Mouse (Mus musculus) neural tube, embryonic 14.5 days (tissue): ENCODE data around the gene Gm11437. TPM values are rescaled to one million over a fixed set of nuclear protein-coding genes. Genes with fewer than 3 reads are reported as not detected.

Experiments used
- ATAC-seq: fragments of 200-750 bp; cut with Nextera tagmentation; 2 replicates; pipeline ENCODE4 v1.8.0; 2017; ENCODE audit warnings: low read depth, mild to moderate bottlenecking, moderate TSS enrichment, moderate library complexity
- H3K27ac ChIP-seq: fragments of 300-500 bp; sonication (generic); 2 replicates; pipeline ENCODE4 v1.5.1; 2014; ENCODE audit warnings: low read depth, mild to moderate bottlenecking, control low read depth, low read length, moderate library complexity, mixed read lengths
- H3K27me3 ChIP-seq: fragments of 300-500 bp; sonication (generic); 2 replicates; pipeline ENCODE4 v1.6.1; 2014; ENCODE audit warnings: low read length; ENCODE audit not compliant: control insufficient read depth, insufficient read depth
- H3K36me3 ChIP-seq: fragments of 300-500 bp; sonication (generic); 2 replicates; pipeline ENCODE4 v1.6.1; 2014; ENCODE audit warnings: low read length, mixed read lengths; ENCODE audit not compliant: control insufficient read depth, insufficient read depth
- H3K4me1 ChIP-seq: fragments of 300-500 bp; sonication (generic); 2 replicates; pipeline ENCODE4 v1.6.1; 2014; ENCODE audit warnings: low read length; ENCODE audit not compliant: control insufficient read depth, insufficient read depth
- H3K4me2 ChIP-seq: fragments of 300-500 bp; sonication (generic); 2 replicates; pipeline ENCODE4 v1.6.1; 2014; ENCODE audit warnings: mild to moderate bottlenecking, low read depth, low read length, control low read depth
- H3K4me3 ChIP-seq: fragments of 300-500 bp; sonication (generic); 2 replicates; pipeline ENCODE4 v1.5.1; 2014; ENCODE audit warnings: low read depth, low read length, control low read depth, mixed read lengths
- H3K9ac ChIP-seq: fragments of 300-500 bp; sonication (generic); replicated peaks from 2 replicates; pipeline ENCODE4 v1.6.1; 2014; ENCODE audit warnings: low read depth, mild to moderate bottlenecking, control low read depth, low read length, mixed read lengths
- H3K9me3 ChIP-seq: fragments of 300-500 bp; sonication (generic); 2 replicates; pipeline ENCODE4 v1.6.1; 2016; ENCODE audit warnings: low read length; ENCODE audit not compliant: control insufficient read depth
- WGBS: fragments of 180-500 bp; shearing (Covaris S2); extraction: QIAGEN DNeasy Blood & Tissue Kit; methylation state at CpG from one replicate; pipeline ENCODE4 v1.1.7; 2014; 5-methylcytosine and 5-hydroxymethylcytosine counted together
- polyA plus RNA-seq: library from polyadenylated mRNA; unstranded; fragments of >200 nt; fragmentation: Nextera tagmentation; extraction: Ambion mirVana; gene quantifications from 2 replicates; pipeline ENCODE4 v1.2.1, GENCODE M21; 2014

The Gm11437 gene
- polyA plus RNA-seq, result 0.16 TPM in 1 of 2 replicates, not detected in the other

DNA sequence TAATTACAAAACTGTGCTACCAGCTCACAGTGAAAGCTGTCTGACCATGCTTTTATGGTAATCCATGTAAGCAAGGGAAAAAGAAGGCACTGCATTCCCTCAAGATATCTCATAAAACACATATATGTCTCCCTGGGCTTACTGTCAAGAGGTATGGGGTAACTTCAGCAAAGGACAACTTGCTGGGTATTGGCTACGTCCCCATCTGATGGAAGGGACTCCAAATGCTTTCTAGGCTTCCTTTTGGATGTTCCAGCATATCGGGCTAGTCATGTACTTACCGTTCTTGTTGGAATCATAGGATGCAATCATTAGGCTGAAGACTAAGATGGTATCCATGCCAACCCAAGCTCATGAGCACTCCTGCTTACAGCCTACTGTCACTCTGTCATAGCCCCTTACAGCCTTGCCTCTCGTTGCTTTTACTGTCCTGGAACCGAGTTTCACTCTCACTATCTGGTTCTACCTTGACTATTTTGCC is at the start of gene Gm11437:
Gene Gm11437 (minus strand): TSS at position 431 of the 481 bp plus-strand sequence.
- 88% methylated on average over 5 of the region's 5 CpGs for WGBS
- Histone ChIP-seq H3K4me1 (no peaks in the 10 kb centered on the region), H3K4me3 (no peak within 1 kb of the TSS), H3K27me3 (no peaks in the 10 kb centered on the region), H3K9me3 (no peaks in the 10 kb centered on the region), H3K4me2 (no peak within 1 kb of the TSS), H3K27ac (no peak within 1 kb of the TSS), H3K9ac (no peak within 1 kb of the TSS), H3K36me3 (no peaks in the 10 kb centered on the region)
- ATAC-seq, result no peak

- no peak overlapping the region for H3K4me2 ChIP-seq
- whole genome bisulfite sequencing, result 97% methylated on average over 6 of the region's 6 CpGs
Measured at GRCm38 (mm10) chr11:84210876-84211275, 43.6 kb upstream of the Gm11437 start.

GRCm38 (mm10) chr11:84205776-84206175 is 38.5 kb upstream of the Gm11437 start:
- no peak for ATAC-seq
- Histone ChIP-seq H3K4me2 (no peak overlapping the region), H3K27me3 (no peaks in the 10 kb centered on the region), H3K27ac (no peak overlapping the region), H3K9me3 (no peaks in the 10 kb centered on the region), H3K4me1 (no peaks in the 10 kb centered on the region), H3K9ac (no peak overlapping the region), H3K36me3 (no peaks in the 10 kb centered on the region), H3K4me3 (no peak overlapping the region)
- 58% methylated on average over 4 of the region's 4 CpGs for whole genome bisulfite sequencing

More at GRCm38 (mm10) chr11:84210876-84211275, 43.6 kb upstream of the Gm11437 start:
- no peak for ATAC-seq
- Histone ChIP-seq H3K9me3 (no peaks in the 10 kb centered on the region), H3K36me3 (no peaks in the 10 kb centered on the region), H3K9ac (no peak overlapping the region), H3K27me3 (no peaks in the 10 kb centered on the region), H3K27ac (no peak overlapping the region), H3K4me1 (no peaks in the 10 kb centered on the region), H3K4me3 (no peak overlapping the region)

- no peaks in the 10 kb centered on the region for H3K36me3 ChIP-seq
- H3K4me2 ChIP-seq, result no peak overlapping the region
- 95% methylated on average over 3 of the region's 3 CpGs for WGBS
- H3K27me3 ChIP-seq, result no peaks in the 10 kb centered on the region
- no peaks in the 10 kb centered on the region for H3K4me1 ChIP-seq
- no peak overlapping the region for H3K27ac ChIP-seq
- no peak overlapping the region for H3K9ac ChIP-seq
- no peak for ATAC-seq
- H3K9me3 ChIP-seq, result no peaks in the 10 kb centered on the region
- H3K4me3 ChIP-seq, result no peak overlapping the region
Measured at GRCm38 (mm10) chr11:84197607-84198402, 30.5 kb upstream of the Gm11437 start.

- Histone ChIP-seq H3K4me1 (no peaks in the 10 kb centered on the region), H3K4me2 (no peak overlapping the region), H3K9ac (no peak overlapping the region), H3K4me3 (no peak overlapping the region), H3K27me3 (no peaks in the 10 kb centered on the region), H3K36me3 (no peaks in the 10 kb centered on the region), H3K9me3 (no peaks in the 10 kb centered on the region), H3K27ac (no peak overlapping the region)
- WGBS, result 89% methylated on average over 3 of the region's 3 CpGs
- ATAC-seq, result no peak
Measured at GRCm38 (mm10) chr11:84194751-84195150, 27.5 kb upstream of the Gm11437 start.

GRCm38 (mm10) chr11:84193249-84193648 is 26.0 kb upstream of the Gm11437 start:
- Histone ChIP-seq H3K36me3 (no peaks in the 10 kb centered on the region), H3K4me2 (no peak overlapping the region), H3K9me3 (no peaks in the 10 kb centered on the region), H3K4me1 (no peaks in the 10 kb centered on the region), H3K9ac (no peak overlapping the region), H3K27me3 (no peaks in the 10 kb centered on the region), H3K4me3 (no peak overlapping the region), H3K27ac (no peak overlapping the region)
- 60% methylated on average over 10 of the region's 10 CpGs for WGBS
- ATAC-seq, result no peak

GRCm38 (mm10) chr11:84190581-84191233 is 23.4 kb upstream of the Gm11437 start:
- no peak for ATAC-seq
- Histone ChIP-seq H3K4me2 (no peak overlapping the region), H3K36me3 (no peaks in the 10 kb centered on the region), H3K4me1 (no peaks in the 10 kb centered on the region), H3K9me3 (no peaks in the 10 kb centered on the region), H3K9ac (no peak overlapping the region), H3K27ac (no peak overlapping the region), H3K4me3 (no peak overlapping the region), H3K27me3 (no peaks in the 10 kb centered on the region)
- 92% methylated on average over 8 of the region's 8 CpGs for WGBS

GRCm38 (mm10) chr11:84188530-84188929 is 21.3 kb upstream of the Gm11437 start:
- ATAC-seq, result no peak
- no peak overlapping the region for H3K27ac ChIP-seq
- no peaks in the 10 kb centered on the region for H3K4me1 ChIP-seq
- no peak overlapping the region for H3K4me2 ChIP-seq
- no peaks in the 10 kb centered on the region for H3K27me3 ChIP-seq
- no peaks in the 10 kb centered on the region for H3K36me3 ChIP-seq
- no peak overlapping the region for H3K9ac ChIP-seq
- 92% methylated on average over 3 of the region's 3 CpGs for WGBS
- no peaks in the 10 kb centered on the region for H3K9me3 ChIP-seq
- H3K4me3 ChIP-seq, result no peak overlapping the region

GRCm38 (mm10) chr11:84181286-84181685 is 14.0 kb upstream of the Gm11437 start:
- Histone ChIP-seq H3K4me3 (peak overlapping the region; percentile 83; the same call in 1 of the 2 replicates), H3K9ac (no peak overlapping the region), H3K27ac (no peak overlapping the region)

More at GRCm38 (mm10) chr11:84181286-84181685, 14.0 kb upstream of the Gm11437 start:
- ATAC-seq, result no peak
- H3K4me1 ChIP-seq, result peaks cover 10% of the 10 kb centered on the region
- no peaks in the 10 kb centered on the region for H3K36me3 ChIP-seq
- WGBS, result 82% methylated on average over 2 of the region's 2 CpGs
- H3K27me3 ChIP-seq, result no peaks in the 10 kb centered on the region
- peak overlapping the region; percentile 78 for H3K4me2 ChIP-seq
- H3K9me3 ChIP-seq, result no peaks in the 10 kb centered on the region
